Mouse (Mus musculus): ENCODE data around the gene Sfxn2.

The Sfxn2 gene

GRCm38 (mm10) chr19:46617361-46617760 lies 44.2 kb downstream of the Sfxn2 start:
- Histone ChIP-seq H3K4me1 (replicated peaks; ENCODE audit: low read depth, low read length) (peaks cover 65% of the 10 kb centered on the region), H3K4me3 (replicated peaks; ENCODE audit: low read length) (0 out of 2 replicates have a peak overlapping the region, but pooled peaks have one; percentile 2), H3K9me3 (ENCODE audit: low read length) (no peaks in the 10 kb centered on the region), H3K27me3 (ENCODE audit: insufficient read depth, low read length) (no peaks in the 10 kb centered on the region), H3K36me3 (ENCODE audit: insufficient read depth, low read length) (peaks cover 44% of the 10 kb centered on the region)
- TF ChIP-seq POU5F1 (IDR thresholded peaks at IDR 0.05; ENCODE audit: borderline replicate concordance, low read length) (no peak), CTCF (conservative IDR thresholded peaks at IDR 0.05; ENCODE audit: low read length) (no peak), NANOG (IDR thresholded peaks at IDR 0.05; ENCODE audit: borderline replicate concordance, low read length) (no peak)

DNA sequence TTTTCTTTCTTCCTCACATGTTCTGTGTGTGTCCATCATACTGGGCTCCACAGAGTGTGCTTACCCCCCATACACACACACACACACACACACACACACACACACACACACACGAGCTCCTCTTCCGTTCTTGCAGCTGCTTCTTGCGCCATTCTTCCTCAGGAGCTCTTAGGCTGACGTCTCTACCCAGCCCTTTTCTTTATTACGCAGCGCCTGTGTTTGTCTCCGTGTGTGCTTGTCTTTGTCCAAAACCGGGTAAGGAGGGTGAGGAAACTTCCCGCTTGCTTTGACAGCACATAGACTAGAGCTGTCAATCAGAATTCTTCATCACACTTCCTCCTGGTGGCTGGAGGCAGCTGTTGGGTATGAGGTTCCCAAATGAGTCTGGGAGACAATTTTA lies 45.2 kb downstream of the Sfxn2 start:
- H3K4me3 ChIP-seq (replicated peaks; ENCODE audit: low read length), result no peak overlapping the region
- TF ChIP-seq NANOG (IDR thresholded peaks at IDR 0.05; ENCODE audit: borderline replicate concordance, low read length) (no peak), POU5F1 (IDR thresholded peaks at IDR 0.05; ENCODE audit: borderline replicate concordance, low read length) (no peak), CTCF (conservative IDR thresholded peaks at IDR 0.05; ENCODE audit: low read length) (no peak)
- peaks cover 74% of the 10 kb centered on the region for H3K4me1 ChIP-seq (replicated peaks; ENCODE audit: low read depth, low read length)
- H3K27me3 ChIP-seq (ENCODE audit: insufficient read depth, low read length), result no peaks in the 10 kb centered on the region
- peaks cover 36% of the 10 kb centered on the region for H3K36me3 ChIP-seq (ENCODE audit: insufficient read depth, low read length)
- H3K9me3 ChIP-seq (ENCODE audit: low read length), result no peaks in the 10 kb centered on the region

- no peaks in the 10 kb centered on the region for H3K9me3 ChIP-seq (ENCODE audit: low read length)
- H3K4me1 ChIP-seq (replicated peaks; ENCODE audit: low read depth, low read length), result peaks cover 80% of the 10 kb centered on the region
- peaks cover 29% of the 10 kb centered on the region for H3K36me3 ChIP-seq (ENCODE audit: insufficient read depth, low read length)
- TF ChIP-seq CTCF (conservative IDR thresholded peaks at IDR 0.05; ENCODE audit: low read length), result no peak
- H3K27me3 ChIP-seq (ENCODE audit: insufficient read depth, low read length), result no peaks in the 10 kb centered on the region
- no peak overlapping the region for H3K4me3 ChIP-seq (replicated peaks; ENCODE audit: low read length)
These were observed 45.8 kb downstream of the Sfxn2 start for GRCm38 (mm10) chr19:46619001-46619400.

DNA sequence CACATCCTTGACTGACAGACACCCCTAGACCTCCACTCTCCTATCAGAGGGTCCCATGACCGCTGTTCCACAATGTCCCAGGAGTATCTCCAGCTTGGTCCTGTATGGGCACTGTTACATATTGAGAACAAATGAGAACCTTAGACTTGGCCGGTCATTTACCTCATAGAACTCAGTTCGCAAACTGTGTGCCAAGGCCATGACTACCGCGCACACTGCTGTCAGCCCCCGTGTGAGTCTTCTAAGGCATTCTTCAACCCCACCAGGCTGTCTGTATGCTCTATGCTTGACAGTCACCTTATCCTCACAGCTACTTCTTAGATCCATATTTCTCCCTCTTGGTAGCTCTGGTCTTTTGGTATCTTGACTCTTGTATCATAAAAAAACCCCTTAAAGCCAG lies 46.4 kb downstream of the Sfxn2 start:
- H3K4me1 ChIP-seq (replicated peaks; ENCODE audit: low read depth, low read length), result peaks cover 86% of the 10 kb centered on the region
- H3K27me3 ChIP-seq (ENCODE audit: insufficient read depth, low read length), result no peaks in the 10 kb centered on the region
- TF ChIP-seq NANOG (IDR thresholded peaks at IDR 0.05; ENCODE audit: borderline replicate concordance, low read length) (no peak), POU5F1 (IDR thresholded peaks at IDR 0.05; ENCODE audit: borderline replicate concordance, low read length) (no peak), CTCF (conservative IDR thresholded peaks at IDR 0.05; ENCODE audit: low read length) (no peak)
- no peaks in the 10 kb centered on the region for H3K9me3 ChIP-seq (ENCODE audit: low read length)
- H3K4me3 ChIP-seq (replicated peaks; ENCODE audit: low read length), result no peak overlapping the region
- H3K36me3 ChIP-seq (ENCODE audit: insufficient read depth, low read length), result peaks cover 27% of the 10 kb centered on the region

DNA sequence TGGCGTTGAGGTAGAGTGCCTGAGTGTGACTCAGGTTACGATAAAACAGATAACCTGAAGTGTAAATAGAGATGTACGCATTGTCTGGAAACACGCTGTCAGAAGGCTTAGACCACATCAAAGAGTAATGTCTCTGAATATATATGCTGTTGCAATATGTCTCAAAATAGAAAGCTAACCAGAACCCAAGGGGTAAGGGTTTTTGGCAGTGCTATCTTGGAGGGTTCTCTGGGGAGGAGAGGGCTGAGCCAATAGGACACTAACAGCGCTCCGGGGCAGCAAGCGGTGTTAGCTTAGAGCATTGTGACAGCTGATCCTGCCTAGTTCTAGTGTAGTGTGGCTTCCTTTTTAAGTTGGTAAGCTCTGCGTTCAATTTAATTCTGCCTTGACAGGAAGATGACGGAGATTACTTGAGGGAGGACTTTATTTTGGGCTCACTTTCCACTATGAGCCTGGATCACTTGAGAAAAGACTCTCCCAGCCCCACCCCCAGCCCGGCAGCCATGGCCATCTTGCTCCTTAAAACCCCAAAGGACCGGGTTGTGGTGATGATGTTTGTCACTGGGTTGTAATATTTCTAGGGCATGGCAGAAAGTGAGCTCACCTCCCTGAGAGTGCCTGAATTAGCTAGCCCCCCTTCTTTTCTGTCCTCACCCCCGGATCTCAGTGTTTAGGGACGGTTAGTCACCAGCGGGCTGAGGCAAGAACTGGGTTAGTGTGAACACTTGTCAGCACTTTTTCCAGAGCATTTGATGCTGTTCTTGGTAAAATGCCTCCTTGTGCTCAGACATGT lies 47.0 kb downstream of the Sfxn2 start:
- peaks cover 30% of the 10 kb centered on the region for H3K36me3 ChIP-seq (ENCODE audit: insufficient read depth, low read length)
- no peaks in the 10 kb centered on the region for H3K27me3 ChIP-seq (ENCODE audit: insufficient read depth, low read length)
- H3K4me1 ChIP-seq (replicated peaks; ENCODE audit: low read depth, low read length), result peaks cover 92% of the 10 kb centered on the region
- no peak overlapping the region for H3K4me3 ChIP-seq (replicated peaks; ENCODE audit: low read length)
- TF ChIP-seq CTCF (conservative IDR thresholded peaks at IDR 0.05; ENCODE audit: low read length) (no peak), POU5F1 (IDR thresholded peaks at IDR 0.05; ENCODE audit: borderline replicate concordance, low read length) (no peak), NANOG (IDR thresholded peaks at IDR 0.05; ENCODE audit: borderline replicate concordance, low read length) (no peak)
- H3K9me3 ChIP-seq (ENCODE audit: low read length), result no peaks in the 10 kb centered on the region

DNA sequence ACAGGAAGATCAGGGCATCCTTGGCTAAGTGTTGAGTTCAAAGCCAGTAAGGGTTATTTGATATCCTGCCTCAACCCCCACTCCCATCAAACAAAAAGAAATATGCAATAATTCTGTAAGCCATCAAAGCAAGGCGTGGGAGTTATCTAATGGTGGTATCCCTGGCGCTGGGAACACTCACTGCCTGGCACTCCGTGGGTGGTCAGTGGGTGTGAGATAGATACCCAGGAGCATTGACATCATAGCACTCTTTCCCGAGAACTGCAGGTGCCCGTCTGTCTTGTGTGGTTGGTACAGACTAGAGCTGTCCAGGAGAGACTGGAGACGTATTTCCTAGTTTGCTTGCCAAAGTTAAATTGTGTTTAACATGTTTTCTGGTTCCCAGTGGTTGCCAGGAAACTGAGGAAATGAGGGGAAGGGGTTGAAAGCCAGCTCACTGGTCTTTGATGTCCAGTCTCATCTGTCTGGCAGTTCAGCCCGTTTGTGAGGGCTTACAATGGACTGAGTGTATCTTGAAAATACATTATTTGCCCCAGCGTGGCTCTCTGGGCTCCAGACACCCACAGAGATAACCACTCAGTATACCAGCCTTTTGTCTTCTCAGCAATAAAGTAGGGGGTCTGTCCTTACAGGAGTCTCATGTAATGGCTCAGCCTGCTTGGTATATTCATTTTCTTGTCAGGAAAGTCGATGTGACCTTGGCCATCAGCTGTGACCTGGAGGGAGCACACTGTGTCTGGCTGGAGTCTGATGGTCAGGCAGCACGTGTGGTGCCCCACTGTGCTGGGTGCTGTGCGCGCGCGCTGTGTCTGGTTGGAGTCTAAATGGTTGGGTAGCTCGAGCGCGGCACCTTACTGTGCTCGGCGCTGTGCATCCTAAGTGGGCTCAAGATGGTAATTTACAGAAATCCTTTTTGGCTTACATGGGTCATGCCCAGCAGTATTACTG lies 48.3 kb downstream of the Sfxn2 start:
- H3K4me3 ChIP-seq (replicated peaks; ENCODE audit: low read length), result no peak overlapping the region
- TF ChIP-seq NANOG (IDR thresholded peaks at IDR 0.05; ENCODE audit: borderline replicate concordance, low read length) (no peak), CTCF (conservative IDR thresholded peaks at IDR 0.05; ENCODE audit: low read length) (no peak), POU5F1 (IDR thresholded peaks at IDR 0.05; ENCODE audit: borderline replicate concordance, low read length) (no peak)

DNA sequence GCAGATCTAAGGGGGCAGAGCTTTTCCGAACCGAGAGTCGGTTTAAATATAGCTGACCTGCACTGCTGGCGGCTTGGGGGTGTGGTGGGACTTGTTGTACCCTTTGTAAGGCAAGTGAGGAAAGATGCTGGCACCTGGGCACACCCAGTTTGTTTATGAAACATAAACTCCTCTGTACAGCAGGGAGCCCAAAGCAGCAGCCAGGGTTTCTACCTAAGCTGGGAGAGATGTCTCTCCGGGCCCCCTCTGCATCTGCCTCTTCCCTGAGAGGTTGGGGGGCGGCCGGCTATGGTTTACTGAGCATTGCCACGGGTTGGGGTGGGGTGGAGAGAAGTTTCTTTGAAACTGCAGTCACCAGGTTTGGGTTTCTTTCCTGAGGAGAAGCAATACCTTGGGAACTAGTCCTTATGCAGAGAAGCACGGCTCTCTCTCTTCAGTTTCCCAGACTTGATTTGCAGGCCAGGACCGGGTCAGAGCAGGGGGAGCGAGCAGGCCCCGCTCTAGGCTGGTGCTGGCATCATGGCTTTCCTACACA lies 49.6 kb downstream of the Sfxn2 start:
- H3K27me3 ChIP-seq (ENCODE audit: insufficient read depth, low read length), result no peaks in the 10 kb centered on the region

More for the DNA sequence above, 48.3 kb downstream of the Sfxn2 start:
- H3K27me3 ChIP-seq (ENCODE audit: insufficient read depth, low read length), result no peaks in the 10 kb centered on the region
- H3K4me1 ChIP-seq (replicated peaks; ENCODE audit: low read depth, low read length), result peaks cover 80% of the 10 kb centered on the region
- H3K9me3 ChIP-seq (ENCODE audit: low read length), result no peaks in the 10 kb centered on the region
- H3K36me3 ChIP-seq (ENCODE audit: insufficient read depth, low read length), result peaks cover 32% of the 10 kb centered on the region

DNA sequence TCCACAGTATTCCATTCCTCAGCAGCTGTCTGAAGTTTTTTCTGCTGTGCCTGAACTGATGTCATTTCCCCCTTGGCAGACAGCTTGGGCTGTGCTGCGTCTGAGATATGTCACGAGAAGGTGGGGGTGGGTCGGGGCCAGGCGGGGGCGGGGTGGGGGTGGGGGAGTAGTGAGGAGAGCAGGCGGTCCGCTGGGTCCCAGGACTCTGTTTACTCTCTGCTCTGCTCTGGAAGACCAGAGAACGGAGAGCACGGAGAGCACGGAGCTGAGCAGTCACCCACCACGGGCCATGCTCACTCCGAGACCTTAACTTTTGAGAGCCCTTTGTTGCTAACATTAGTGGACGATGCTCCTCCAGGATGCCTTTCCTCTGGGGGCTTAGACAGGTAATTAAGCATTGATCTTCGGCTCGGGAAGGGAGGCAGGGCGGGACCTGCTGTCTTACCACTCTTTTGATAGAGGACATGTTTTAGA lies 50.1 kb downstream of the Sfxn2 start:
- Histone ChIP-seq H3K4me3 (replicated peaks; ENCODE audit: low read length) (peak overlapping the region; percentile 52; the same call in 1 of the 2 replicates), H3K9me3 (ENCODE audit: low read length) (no peaks in the 10 kb centered on the region), H3K4me1 (replicated peaks; ENCODE audit: low read depth, low read length) (peaks cover 65% of the 10 kb centered on the region), H3K36me3 (ENCODE audit: insufficient read depth, low read length) (peaks cover 30% of the 10 kb centered on the region), H3K27me3 (ENCODE audit: insufficient read depth, low read length) (no peaks in the 10 kb centered on the region)
- TF ChIP-seq CTCF (conservative IDR thresholded peaks at IDR 0.05; ENCODE audit: low read length), result no peak
- TF ChIP-seq POU5F1 (IDR thresholded peaks at IDR 0.05; ENCODE audit: borderline replicate concordance, low read length), result no peak
- no peak for TF ChIP-seq NANOG (IDR thresholded peaks at IDR 0.05; ENCODE audit: borderline replicate concordance, low read length)

More for the DNA sequence above, 49.6 kb downstream of the Sfxn2 start:
- H3K4me1 ChIP-seq (replicated peaks; ENCODE audit: low read depth, low read length), result peaks cover 68% of the 10 kb centered on the region
- TF ChIP-seq NANOG (IDR thresholded peaks at IDR 0.05; ENCODE audit: borderline replicate concordance, low read length), result no peak
- H3K4me3 ChIP-seq (replicated peaks; ENCODE audit: low read length), result peak overlapping the region; percentile 52
- no peaks in the 10 kb centered on the region for H3K9me3 ChIP-seq (ENCODE audit: low read length)
- peaks cover 32% of the 10 kb centered on the region for H3K36me3 ChIP-seq (ENCODE audit: insufficient read depth, low read length)

All from E14TG2a.4 (cell line).